Mouse (Mus musculus) erythroblast, embryonic 14.5 days (primary cell): ENCODE measurements around the gene Ctnna3.

Experiments used
- GATA1 ChIP-seq: IDR thresholded peaks from 2 replicates; pipeline ENCODE4 v1.6.1; 2012; ENCODE audit warnings: low read length, inconsistent platforms, mixed read lengths
- TAL1 ChIP-seq: IDR thresholded peaks from 3 replicates; pipeline ENCODE4 v1.6.1; 2012; ENCODE audit warnings: low read length, inconsistent platforms, mixed read lengths

GRCm38 (mm10) chr10:64861439-64861838 lies 1431.5 kb downstream of the Ctnna3 start:
- no peak for TF ChIP-seq TAL1
- no peak for TF ChIP-seq GATA1
